ENCODE assay signal across 10 mouse cellular contexts in genomic region chr10:69258588-69258987, GRCm38 (mm10). TPM values are rescaled to one million over a fixed set of nuclear protein-coding genes. Genes with fewer than 3 reads are reported as not detected.
DNase-seq lines count a peak whose midpoint lies in the region; ATAC-seq and TF ChIP-seq lines count a peak whose summit lies in the region.
"Had no signal": no experiment of that assay in that cellular context is flagged by ENCODE, and none has a peak within 500 bp of the region (broad histone marks: within the 10 kb centered on the region; RNA-seq: fewer than 3 reads in every experiment).

No protein-coding gene starts in this region.

- intact Hi-C loops in heart, postnatal 10 days (cut with DNase I): no loop called here
- intact Hi-C loops in left cerebral cortex, postnatal 25 days (cut with DNase I): no loop called here

- peak; percentile 52 for DNase-seq in kidney, adult 11 months
- DNase-seq in kidney, adult 18-20 months: no peak
- DNase-seq in heart, postnatal 10 days: peak; percentile 76 to 78
- DNase-seq in lung, postnatal 0 days (ENCODE audit: low spot score): peak; percentile 20
- DNase-seq in spleen, postnatal 10 days (ENCODE audit: low spot score in 2 of 2): no peak
- no peak for DNase-seq in left cerebral cortex, postnatal 25 days (ENCODE audit: low spot score in 2 of 2)
- DNase-seq in right cerebral cortex, postnatal 4 days: no peak

- WGBS in lung, postnatal 0 days: 56% methylated on average over 9 of the region's 9 CpGs

- no peak for ATAC-seq in lung, postnatal 0 days

- H3K27me3 ChIP-seq in lung, postnatal 0 days (replicated peaks; ENCODE audit: insufficient read depth, low read length): no peaks in the 10 kb centered on the region
- H3K27me3 ChIP-seq: forebrain, embryonic 12.5 days had no signal

- H3K4me2 ChIP-seq in lung, postnatal 0 days (replicated peaks; ENCODE audit: low read depth, low read length): no peak overlapping the region
- H3K4me2 ChIP-seq: forebrain, embryonic 12.5 days; midbrain, embryonic 11.5 days had no signal

- H3K4me3 ChIP-seq in brown adipose tissue, adult 24 weeks (ENCODE audit: insufficient read depth, low read depth, low read length): no peak overlapping the region
- no peak overlapping the region for H3K4me3 ChIP-seq in lung, postnatal 0 days (ENCODE audit: low read depth, low read length)
- H3K4me3 ChIP-seq: forebrain, embryonic 12.5 days had no signal

- TF ChIP-seq EP300 in lung, postnatal 0 days (IDR thresholded peaks at IDR 0.05): no peak

- no peaks in the 10 kb centered on the region for H3K36me3 ChIP-seq in lung, postnatal 0 days (ENCODE audit: insufficient read depth, low read length)
- H3K36me3 ChIP-seq: forebrain, embryonic 12.5 days had no signal

- peaks cover 25% of the 10 kb centered on the region for H3K4me1 ChIP-seq in brown adipose tissue, adult 24 weeks (ENCODE audit: control insufficient read depth, insufficient read depth, insufficient read length, low read length)
- peaks cover 9% of the 10 kb centered on the region for H3K4me1 ChIP-seq in lung, postnatal 0 days (ENCODE audit: insufficient read depth, low read depth, low read length)

- H3K9ac ChIP-seq in lung, postnatal 0 days (replicated peaks; ENCODE audit: low read depth): no peak overlapping the region
- H3K9ac ChIP-seq: forebrain, embryonic 12.5 days had no signal

- H3K9me3 ChIP-seq in lung, postnatal 0 days (ENCODE audit: low read length): no peaks in the 10 kb centered on the region
- H3K9me3 ChIP-seq: forebrain, embryonic 12.5 days had no signal

- TF ChIP-seq CTCF in lung, postnatal 0 days (IDR thresholded peaks at IDR 0.05): no peak

- H3K27ac ChIP-seq in brown adipose tissue, adult 24 weeks (replicated peaks; ENCODE audit: low read depth, low read length): peak overlapping the region; percentile 98
- H3K27ac ChIP-seq in lung, postnatal 0 days (ENCODE audit: low read length): no peak overlapping the region

RNA-seq across cellular contexts. Expression of gene A930033H14Rik, which starts 45.7 kb away (rescaled TPM):
- polyA plus RNA-seq in brown adipose tissue, adult 24 weeks (2012; ENCODE audit: insufficient read depth, insufficient read length, missing spikeins): 1.4 and 3.2 TPM in 2 replicates
- total RNA-seq in heart, postnatal 10 days (2021): 1 to 10 TPM; 3.2 to 5.1 TPM
- 0.90 and 1.00 TPM in 2 replicates for polyA plus RNA-seq in lung, postnatal 0 days (2015; fragmentation: Nextera tagmentation; extraction: Ambion mirVana)
- 1 to 10 TPM; 3.6 to 4.0 TPM for total RNA-seq in left cerebral cortex, postnatal 25 days (2021)

Comparison
In these comparisons a context has a peak if more than half of its experiments do, and no peak if none do; other contexts are left out.
1. DNase-seq: peak in kidney, adult 11 months (single experiment), heart, postnatal 10 days (2 of 2) and lung, postnatal 0 days (single experiment); none in kidney, adult 18-20 months (single experiment), spleen, postnatal 10 days (0 of 2), left cerebral cortex, postnatal 25 days (0 of 2) and right cerebral cortex, postnatal 4 days (single experiment).